Mouse (Mus musculus) embryonic facial prominence, embryonic 14.5 days (tissue): ENCODE measurements around the gene Pds5b. TPM values are rescaled to one million over a fixed set of nuclear protein-coding genes. Genes with fewer than 3 reads are reported as not detected.
A peak's percentile ranks its signal among the peaks of the same experiment; 100 is the strongest.
"Not testable (repeated sequence)": the region's sequence is repeated elsewhere in the genome, so short reads cannot be mapped to it uniquely, and the experiment has no call there.

Source experiments
- ATAC-seq: fragments of 200-750 bp; cut with Nextera tagmentation; 2 replicates; pipeline ENCODE4 v1.8.0; 2017; ENCODE audit warnings: low read depth, moderate number of reproducible peaks, moderate TSS enrichment
- DNase-seq: peaks from one replicate; pipeline ENCODE4 v3.0.0-alpha.2; 2015; ENCODE audit warnings: low spot score
- H3K27ac ChIP-seq: fragments of 300-500 bp; sonication (generic); replicated peaks from 2 replicates; pipeline ENCODE4 v1.5.1; 2014; ENCODE audit warnings: low read depth, mild to moderate bottlenecking, low read length, moderate library complexity
- H3K27me3 ChIP-seq: fragments of 300-500 bp; sonication (generic); replicated peaks from 2 replicates; pipeline ENCODE4 v1.6.1; 2014; ENCODE audit warnings: low read length; ENCODE audit not compliant: control insufficient read depth, insufficient read depth
- H3K36me3 ChIP-seq: fragments of 300-500 bp; sonication (generic); 2 replicates; pipeline ENCODE4 v1.6.1; 2014; ENCODE audit warnings: low read length, mixed read lengths; ENCODE audit not compliant: control insufficient read depth, insufficient read depth
- H3K4me1 ChIP-seq: fragments of 300-500 bp; sonication (generic); 2 replicates; pipeline ENCODE4 v1.6.1; 2014; ENCODE audit warnings: antibody characterized with exemption, low read length; ENCODE audit not compliant: control insufficient read depth, insufficient read depth
- H3K4me2 ChIP-seq: fragments of 300-500 bp; sonication (generic); 2 replicates; pipeline ENCODE4 v1.6.1; 2014; ENCODE audit warnings: low read depth, mild to moderate bottlenecking, low read length, moderate library complexity, mixed read lengths
- H3K4me3 ChIP-seq: fragments of 300-500 bp; sonication (generic); 2 replicates; pipeline ENCODE4 v1.5.1; 2014; ENCODE audit warnings: low read depth, mild to moderate bottlenecking, low read length
- H3K9ac ChIP-seq: fragments of 300-500 bp; sonication (generic); 2 replicates; pipeline ENCODE4 v1.6.1; 2014; ENCODE audit warnings: low read depth, mild to moderate bottlenecking, low read length, moderate library complexity, mixed read lengths
- H3K9me3 ChIP-seq: fragments of 300-500 bp; sonication (generic); 2 replicates; pipeline ENCODE4 v1.6.1; 2016; ENCODE audit warnings: low read length; ENCODE audit not compliant: control insufficient read depth
- WGBS: fragments of 180-500 bp; shearing (Covaris S2); extraction: QIAGEN DNeasy Blood & Tissue Kit; methylation state at CpG from one replicate; pipeline ENCODE4 v1.1.7; 2014; 5-methylcytosine and 5-hydroxymethylcytosine counted together
- polyA plus RNA-seq: library from polyadenylated mRNA; unstranded; fragments of >200 nt; fragmentation: Nextera tagmentation; extraction: Ambion mirVana; gene quantifications from 2 replicates; pipeline ENCODE4 v1.2.1, GENCODE M21; 2014

Gene Pds5b
- 38.1 and 44.2 TPM in 2 replicates for polyA plus RNA-seq

DNA sequence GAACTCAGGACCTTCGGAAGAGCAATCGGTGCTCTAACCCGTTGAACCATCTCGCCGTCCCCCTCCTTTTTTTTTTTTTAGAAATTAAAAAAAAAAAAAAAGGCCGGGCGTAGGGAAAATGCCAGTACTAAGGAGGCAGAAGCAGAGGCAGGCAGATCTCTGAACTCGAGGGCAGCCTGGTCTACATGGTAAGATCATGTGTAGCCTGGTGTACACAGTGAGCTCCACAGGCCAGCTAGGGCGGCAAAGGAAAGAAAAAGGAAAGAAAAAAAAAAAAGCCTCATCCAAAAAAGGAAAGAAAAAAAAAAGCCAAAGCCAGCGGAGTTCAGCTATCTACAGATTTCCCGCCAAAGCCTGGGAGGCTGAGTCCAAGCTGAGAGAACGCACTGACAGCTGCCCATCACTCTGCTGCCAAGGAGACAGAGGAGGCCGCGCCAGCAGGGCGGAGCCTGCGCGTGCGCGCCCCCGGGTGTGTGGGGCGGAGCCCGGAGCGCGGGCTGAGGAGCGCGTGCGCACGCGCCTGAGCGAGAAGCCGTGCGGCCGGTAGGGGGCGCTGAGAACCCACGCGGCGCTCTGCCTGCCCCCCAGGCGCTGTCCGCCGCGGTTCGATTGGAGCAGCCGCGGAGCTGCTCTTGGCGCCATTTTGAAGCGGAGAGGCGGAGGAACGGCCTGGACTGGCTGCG, at the start of gene Pds5b:
Gene Pds5b (plus strand): TSS at position 587 of the 683 bp plus-strand sequence.
- peak within 1 kb of the TSS; percentile 98 for H3K9ac ChIP-seq
- no peaks in the 10 kb centered on the region for H3K9me3 ChIP-seq
- H3K27me3 ChIP-seq, result no peaks in the 10 kb centered on the region
- H3K4me3 ChIP-seq, result peak within 1 kb of the TSS; percentile 95
- H3K27ac ChIP-seq, result peak within 1 kb of the TSS; percentile 96
- DNase-seq, result peak; percentile 97
- ATAC-seq, result peak; percentile 97
- H3K4me1 ChIP-seq, result peaks cover 9% of the 10 kb centered on the region
- WGBS, result 25% methylated on average over 27 of the region's 49 CpGs
- peak within 1 kb of the TSS; percentile 56 for H3K4me2 ChIP-seq
- H3K36me3 ChIP-seq, result no peaks in the 10 kb centered on the region

GRCm38 (mm10) chr5:150625528-150625927, 48.0 kb upstream of the Pds5b start:
- Histone ChIP-seq H3K27ac (no peak overlapping the region), H3K9me3 (no peaks in the 10 kb centered on the region), H3K4me3 (no peak overlapping the region), H3K27me3 (no peaks in the 10 kb centered on the region), H3K9ac (no peak overlapping the region), H3K4me1 (no peaks in the 10 kb centered on the region), H3K36me3 (no peaks in the 10 kb centered on the region), H3K4me2 (no peak overlapping the region)
- 92% methylated on average over 7 of the region's 7 CpGs for WGBS
- ATAC-seq, result no peak
- DNase-seq, result no peak

- peaks cover 9% of the 10 kb centered on the region; the same call in 1 of the 2 replicates for H3K36me3 ChIP-seq
- no peaks in the 10 kb centered on the region for H3K4me1 ChIP-seq
- ATAC-seq (no peak), DNase-seq (no peak)
- 92% methylated on average over 1 of the region's 1 CpGs for WGBS
- H3K27ac ChIP-seq, result no peak overlapping the region
- H3K4me2 ChIP-seq, result no peak overlapping the region
- H3K9ac ChIP-seq, result no peak overlapping the region
- H3K27me3 ChIP-seq, result no peaks in the 10 kb centered on the region
- no peak overlapping the region for H3K4me3 ChIP-seq
- H3K9me3 ChIP-seq, result no peaks in the 10 kb centered on the region
These were observed 44.3 kb upstream of the Pds5b start for GRCm38 (mm10) chr5:150629272-150629671.

DNA sequence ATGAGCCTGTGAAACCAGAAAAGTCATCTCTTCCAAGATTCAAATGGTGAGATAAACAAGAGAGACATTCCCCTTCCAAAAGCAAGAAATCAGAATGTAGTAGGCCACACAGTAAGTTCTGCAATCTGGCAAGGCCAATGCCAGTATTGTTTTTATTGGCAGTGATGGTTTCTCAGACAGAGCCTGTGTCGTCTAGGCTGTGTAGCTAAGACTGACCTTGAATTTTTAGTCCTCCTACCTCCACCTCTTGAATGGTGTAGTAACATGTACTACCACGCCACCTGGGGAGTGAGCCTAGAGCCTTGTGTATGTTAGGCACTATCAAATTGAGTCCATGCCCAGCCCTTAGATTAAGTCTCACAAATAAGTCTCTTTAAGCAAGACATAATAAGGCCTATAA, 43.8 kb upstream of the Pds5b start:
- no peak overlapping the region for H3K27ac ChIP-seq
- WGBS, result 81% methylated on average over 2 of the region's 2 CpGs
- H3K9me3 ChIP-seq, result no peaks in the 10 kb centered on the region
- no peaks in the 10 kb centered on the region for H3K4me1 ChIP-seq
- no peak overlapping the region for H3K4me2 ChIP-seq
- DNase-seq, result no peak
- no peak overlapping the region for H3K9ac ChIP-seq
- H3K4me3 ChIP-seq, result no peak overlapping the region
- no peaks in the 10 kb centered on the region for H3K27me3 ChIP-seq
- no peak for ATAC-seq
- H3K36me3 ChIP-seq, result peaks cover 9% of the 10 kb centered on the region; the same call in 1 of the 2 replicates

DNA sequence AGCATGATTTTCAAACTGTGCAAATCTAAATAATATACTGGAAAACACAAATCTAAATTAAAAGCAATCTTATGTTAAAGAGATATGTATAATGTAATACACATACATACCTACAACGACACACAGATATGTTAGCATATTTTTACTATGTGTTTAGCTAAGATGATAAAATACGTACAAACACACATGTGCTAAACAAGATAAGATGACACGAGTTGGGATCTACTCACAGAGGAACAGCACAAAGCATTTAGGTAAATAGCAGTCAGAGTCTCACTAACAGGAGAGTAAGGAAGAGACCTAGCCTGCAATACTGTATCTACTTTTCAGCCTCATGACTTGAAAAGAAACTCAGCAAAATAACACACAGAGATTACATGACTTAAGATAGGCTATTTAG, 32.1 kb upstream of the Pds5b start:
- Histone ChIP-seq H3K36me3 (peaks cover 74% of the 10 kb centered on the region), H3K9ac (no peak overlapping the region), H3K27me3 (no peaks in the 10 kb centered on the region), H3K4me2 (no peak overlapping the region), H3K4me3 (no peak overlapping the region), H3K27ac (no peak overlapping the region), H3K9me3 (no peaks in the 10 kb centered on the region), H3K4me1 (no peaks in the 10 kb centered on the region)
- ATAC-seq, result no peak
- DNase-seq, result no peak
- 92% methylated on average over 3 of the region's 3 CpGs for WGBS

GRCm38 (mm10) chr5:150643390-150643789, 30.1 kb upstream of the Pds5b start:
- not testable (repeated sequence) for H3K9me3 ChIP-seq, ATAC-seq, H3K4me3 ChIP-seq, H3K27me3 ChIP-seq, DNase-seq, H3K4me1 ChIP-seq, H3K9ac ChIP-seq, H3K4me2 ChIP-seq, H3K27ac ChIP-seq
- 94% methylated on average over 4 of the region's 4 CpGs for WGBS
- H3K36me3 ChIP-seq, result peaks cover 66% of the 10 kb centered on the region

DNA sequence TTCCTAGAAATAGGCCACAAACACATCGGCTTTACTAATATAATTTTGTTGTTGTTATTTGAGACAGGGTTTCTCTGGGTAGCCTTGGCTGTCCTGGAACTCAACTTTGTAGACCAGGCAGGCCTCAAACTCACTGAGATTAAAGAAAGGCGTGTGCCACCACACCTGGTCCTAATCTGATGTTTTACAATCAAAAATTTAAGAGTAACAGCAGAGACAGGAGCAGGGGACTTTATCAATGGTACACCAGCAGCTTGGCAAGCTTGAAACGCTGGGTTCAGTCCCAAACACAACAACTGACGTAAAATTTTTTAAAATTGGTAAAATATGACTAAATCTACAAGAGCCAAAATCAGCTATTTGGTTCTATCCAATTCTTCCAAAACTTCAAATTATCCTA, 28.6 kb upstream of the Pds5b start:
- no peaks in the 10 kb centered on the region for H3K4me1 ChIP-seq
- WGBS, result 89% methylated on average over 4 of the region's 4 CpGs
- DNase-seq (no peak), ATAC-seq (no peak)
- no peak overlapping the region for H3K27ac ChIP-seq
- no peaks in the 10 kb centered on the region for H3K9me3 ChIP-seq
- no peak overlapping the region for H3K9ac ChIP-seq
- no peak overlapping the region for H3K4me2 ChIP-seq
- peaks cover 73% of the 10 kb centered on the region for H3K36me3 ChIP-seq
- no peak overlapping the region for H3K4me3 ChIP-seq
- H3K27me3 ChIP-seq, result no peaks in the 10 kb centered on the region

GRCm38 (mm10) chr5:150652578-150652977, 21.0 kb upstream of the Pds5b start:
- peaks cover 31% of the 10 kb centered on the region for H3K36me3 ChIP-seq
- ATAC-seq (no peak), DNase-seq (no peak)
- H3K27me3 ChIP-seq, result no peaks in the 10 kb centered on the region
- H3K27ac ChIP-seq, result no peak overlapping the region
- no peak overlapping the region for H3K4me2 ChIP-seq
- 86% methylated on average over 2 of the region's 2 CpGs for WGBS
- no peaks in the 10 kb centered on the region for H3K9me3 ChIP-seq
- peaks cover 4% of the 10 kb centered on the region; the same call in 1 of the 2 replicates for H3K4me1 ChIP-seq
- no peak overlapping the region for H3K4me3 ChIP-seq
- no peak overlapping the region for H3K9ac ChIP-seq

GRCm38 (mm10) chr5:150654548-150654947, 19.0 kb upstream of the Pds5b start:
- Histone ChIP-seq H3K27me3 (no peaks in the 10 kb centered on the region), H3K9me3 (no peaks in the 10 kb centered on the region), H3K4me2 (no peak overlapping the region), H3K4me1 (peaks cover 14% of the 10 kb centered on the region; the same call in 1 of the 2 replicates), H3K36me3 (peaks cover 17% of the 10 kb centered on the region), H3K27ac (no peak overlapping the region), H3K4me3 (no peak overlapping the region), H3K9ac (no peak overlapping the region)
- ATAC-seq (no peak), DNase-seq (no peak)
